ENCODE assay signal across 9 mouse cellular contexts in the genomic region with DNA sequence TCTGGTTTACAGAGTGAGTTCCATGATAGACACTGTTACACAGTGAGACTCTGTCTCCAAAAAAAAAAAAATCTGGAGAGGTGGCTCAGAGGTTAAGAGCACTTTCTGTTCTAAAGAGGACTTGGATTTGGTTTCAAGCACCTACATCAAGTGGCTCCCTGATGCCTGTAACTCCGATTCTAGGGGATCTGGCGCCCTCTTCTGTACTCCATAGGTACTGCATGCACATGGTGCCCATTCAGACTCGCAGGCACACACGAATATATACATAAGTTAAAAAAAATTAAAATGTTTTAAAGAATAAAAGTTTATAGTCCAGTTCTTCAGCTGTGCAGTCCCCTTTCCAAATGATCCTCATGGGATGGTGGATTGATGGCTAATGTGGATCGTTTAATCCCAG. TPM values are rescaled to one million over a fixed set of nuclear protein-coding genes. Genes with fewer than 3 reads are reported as not detected.
A peak's percentile ranks its signal among the peaks of the same experiment; 100 is the strongest.
DNase-seq lines count a peak whose midpoint lies in the region; ATAC-seq and TF ChIP-seq lines count a peak whose summit lies in the region.
"Had no signal": no experiment of that assay in that cellular context is flagged by ENCODE, and none has a peak within 500 bp of the region (broad histone marks: within the 10 kb centered on the region; RNA-seq: fewer than 3 reads in every experiment).

No protein-coding gene starts in this region.

- peaks cover 8% of the 10 kb centered on the region; the same call in 1 of the 2 replicates for H3K27me3 ChIP-seq in intestine, postnatal 0 days (replicated peaks; ENCODE audit: control insufficient read depth, insufficient read depth, low read length)
- peaks cover 3% of the 10 kb centered on the region; the same call in 1 of the 2 replicates for H3K27me3 ChIP-seq in intestine, embryonic 16.5 days (replicated peaks; ENCODE audit: control insufficient read depth, insufficient read depth, low read length)

- no peaks in the 10 kb centered on the region for H3K9me3 ChIP-seq in intestine, postnatal 0 days (ENCODE audit: control insufficient read depth)
- no peaks in the 10 kb centered on the region for H3K9me3 ChIP-seq in intestine, embryonic 16.5 days (ENCODE audit: control insufficient read depth, low read length)

- H3K4me2 ChIP-seq in intestine, postnatal 0 days (replicated peaks; ENCODE audit: low read depth), result no peak overlapping the region
- H3K4me2 ChIP-seq in intestine, embryonic 16.5 days (ENCODE audit: low read depth, low read length), result no peak overlapping the region
- H3K4me2 ChIP-seq: midbrain, embryonic 11.5 days had no signal

- DNase-seq in 3T3-L1 (ENCODE audit: low read depth, low spot score), result peak; percentile 32
- peak; percentile 37 to 43 for DNase-seq in B cell, adult 2 months
- no peak for DNase-seq in frontal cortex, postnatal 14 days (ENCODE audit: low spot score in 2 of 2)
- DNase-seq in MN1 (ENCODE audit: low spot score), result no peak
- DNase-seq: heart, adult 18-20 months had no signal

- H3K9ac ChIP-seq in intestine, postnatal 0 days (ENCODE audit: low read depth, low read length), result no peak overlapping the region
- H3K9ac ChIP-seq in intestine, embryonic 16.5 days (ENCODE audit: low read depth, low read length), result no peak overlapping the region

- no peaks in the 10 kb centered on the region for H3K4me1 ChIP-seq in intestine, postnatal 0 days (replicated peaks; ENCODE audit: control insufficient read depth, insufficient read depth, low read length)
- no peaks in the 10 kb centered on the region for H3K4me1 ChIP-seq in intestine, embryonic 16.5 days (ENCODE audit: control insufficient read depth, insufficient read depth, low read length)

- no peaks in the 10 kb centered on the region for H3K36me3 ChIP-seq in intestine, postnatal 0 days (ENCODE audit: control insufficient read depth, insufficient read depth)
- H3K36me3 ChIP-seq in intestine, embryonic 16.5 days (ENCODE audit: control insufficient read depth, insufficient read depth, low read length), result no peaks in the 10 kb centered on the region

- ATAC-seq in intestine, postnatal 0 days, result no peak
- no peak for ATAC-seq in intestine, embryonic 16.5 days
- peak; percentile 54 for ATAC-seq in erythroblast, adult 5-6 weeks (replicated peaks; ENCODE audit: low FRiP score, poor library complexity, severe bottlenecking)

- 58% methylated on average over 5 of the region's 5 CpGs for WGBS in intestine, postnatal 0 days
- 58% methylated on average over 5 of the region's 5 CpGs for WGBS in intestine, embryonic 16.5 days

- H3K4me3 ChIP-seq in intestine, postnatal 0 days (ENCODE audit: low read depth, low read length), result no peak overlapping the region
- H3K4me3 ChIP-seq in intestine, embryonic 16.5 days (ENCODE audit: low read length), result no peak overlapping the region

- peak; percentile 65 for TF ChIP-seq CTCF in intestine, postnatal 0 days (IDR thresholded peaks at IDR 0.05; ENCODE audit: low read depth)

- H3K27ac ChIP-seq in intestine, postnatal 0 days (ENCODE audit: low read depth, low read length), result no peak overlapping the region
- no peak overlapping the region for H3K27ac ChIP-seq in intestine, embryonic 16.5 days (ENCODE audit: low read length)

RNA-seq across cellular contexts. Expression of gene Mrgbp, which starts 20.9 kb away (rescaled TPM):
- polyA plus RNA-seq in intestine, postnatal 0 days (2015; fragmentation: Nextera tagmentation; extraction: Ambion mirVana), result 10.7 and 10.8 TPM in 2 replicates
- polyA plus RNA-seq in intestine, embryonic 16.5 days (2015; fragmentation: Nextera tagmentation; extraction: Ambion mirVana), result 19.0 and 20.9 TPM in 2 replicates
- 10.0 and 10.4 TPM in 2 replicates for total RNA-seq in erythroblast, adult 5-6 weeks (2015; ENCODE audit: low replicate concordance)
- total RNA-seq in erythroblast, adult 5-6 weeks (2017; ENCODE audit: low replicate concordance), result 7.1 and 17.3 TPM in 2 replicates

RNA-seq across cellular contexts. Expression of gene Ogfr, which starts 28.8 kb away (rescaled TPM):
- polyA plus RNA-seq in intestine, postnatal 0 days (2015; fragmentation: Nextera tagmentation; extraction: Ambion mirVana), result 32.5 and 34.4 TPM in 2 replicates
- polyA plus RNA-seq in intestine, embryonic 16.5 days (2015; fragmentation: Nextera tagmentation; extraction: Ambion mirVana), result 36.6 and 37.5 TPM in 2 replicates
- total RNA-seq in erythroblast, adult 5-6 weeks (2015; ENCODE audit: low replicate concordance), result 11.5 and 18.8 TPM in 2 replicates
- total RNA-seq in erythroblast, adult 5-6 weeks (2017; ENCODE audit: low replicate concordance), result 22.2 and 27.9 TPM in 2 replicates

RNA-seq across cellular contexts. Expression of gene Col9a3, which starts 37.3 kb away (rescaled TPM):
- 1.1 and 1.3 TPM in 2 replicates for polyA plus RNA-seq in intestine, postnatal 0 days (2015; fragmentation: Nextera tagmentation; extraction: Ambion mirVana)
- 4.1 and 6.2 TPM in 2 replicates for polyA plus RNA-seq in intestine, embryonic 16.5 days (2015; fragmentation: Nextera tagmentation; extraction: Ambion mirVana)
- not detected in 2 replicates for total RNA-seq in erythroblast, adult 5-6 weeks (2015; ENCODE audit: low replicate concordance)
- 0.94 and 2.2 TPM in 2 replicates for total RNA-seq in erythroblast, adult 5-6 weeks (2017; ENCODE audit: low replicate concordance)

Comparison
In these comparisons a context has a peak if more than half of its experiments do, and no peak if none do; other contexts are left out.
1. DNase-seq: peak in 3T3-L1 (single experiment) and B cell, adult 2 months (2 of 2); none in frontal cortex, postnatal 14 days (0 of 2) and MN1 (single experiment).